Mouse (Mus musculus) midbrain, embryonic 10.5 days (tissue): Measurements from ENCODE around the gene Klhdc4. TPM values are rescaled to one million over a fixed set of nuclear protein-coding genes. Genes with fewer than 3 reads are reported as not detected.

Experiments
- DNase-seq: peaks from one replicate; pipeline ENCODE4 v3.0.0-alpha.2; 2017; ENCODE audit warnings: low spot score
- H3K27ac ChIP-seq: fragments of 300-500 bp; sonication (generic); replicated peaks from 2 replicates; pipeline ENCODE4 v1.5.1; 2016; ENCODE audit warnings: mild to moderate bottlenecking
- H3K27me3 ChIP-seq: fragments of 300-500 bp; sonication (generic); 2 replicates; pipeline ENCODE4 v1.6.1; 2016; ENCODE audit warnings: low read depth, mild to moderate bottlenecking; ENCODE audit not compliant: poor library complexity, severe bottlenecking
- H3K36me3 ChIP-seq: fragments of 300-500 bp; sonication (generic); 2 replicates; pipeline ENCODE4 v1.6.1; 2016; ENCODE audit warnings: mild to moderate bottlenecking, moderate library complexity
- H3K4me1 ChIP-seq: fragments of 300-500 bp; sonication (generic); 2 replicates; pipeline ENCODE4 v1.6.1; 2016
- H3K4me3 ChIP-seq: fragments of 300-500 bp; sonication (generic); 2 replicates; pipeline ENCODE4 v1.5.1; 2016; ENCODE audit warnings: mild to moderate bottlenecking, moderate library complexity
- H3K9me3 ChIP-seq: fragments of 300-500 bp; sonication (generic); replicated peaks from 2 replicates; pipeline ENCODE4 v1.6.1; 2016; ENCODE audit warnings: mild to moderate bottlenecking
- WGBS: fragments of 180-500 bp; shearing (Covaris S2); methylation state at CpG from one replicate; pipeline ENCODE4 v1.1.7; 2016; 5-methylcytosine and 5-hydroxymethylcytosine counted together
- polyA plus RNA-seq: library from polyadenylated mRNA; unstranded; fragments of >200 nt; fragmentation: Nextera tagmentation; extraction: Ambion mirVana; gene quantifications from 2 replicates; pipeline ENCODE4 v1.2.1, GENCODE M21; 2016

The Klhdc4 gene
- 62.1 and 64.1 TPM in 2 replicates for polyA plus RNA-seq

- DNase-seq = peak; percentile 90
- peak within 1 kb of the TSS; percentile 89 for H3K27ac ChIP-seq
- WGBS = under 1% methylated on average over 68 of the region's 68 CpGs
- peaks cover 21% of the 10 kb centered on the region for H3K4me1 ChIP-seq
- no peaks in the 10 kb centered on the region; the same call in 1 of the 2 replicates for H3K27me3 ChIP-seq
- H3K4me3 ChIP-seq = peak within 1 kb of the TSS; percentile 78
- peaks cover 6% of the 10 kb centered on the region for H3K36me3 ChIP-seq
- H3K9me3 ChIP-seq = no peaks in the 10 kb centered on the region
Observed at GRCm38 (mm10) chr8:121829048-121829776, at the start of gene Klhdc4. Klhdc4 (minus strand) TSS chr8:121829569.

GRCm38 (mm10) chr8:121877828-121878480, 48.6 kb upstream of the Klhdc4 start:
- Histone ChIP-seq H3K27ac (no peak overlapping the region; the same call in 1 of the 2 replicates), H3K36me3 (peaks cover 27% of the 10 kb centered on the region), H3K27me3 (0 out of 2 replicates have a peak, but pooled peaks cover 2% of the 10 kb centered on the region), H3K9me3 (no peaks in the 10 kb centered on the region), H3K4me1 (peaks cover 5% of the 10 kb centered on the region), H3K4me3 (no peak overlapping the region)
- DNase-seq = no peak
- 94% methylated on average over 7 of the region's 7 CpGs for WGBS

DNA sequence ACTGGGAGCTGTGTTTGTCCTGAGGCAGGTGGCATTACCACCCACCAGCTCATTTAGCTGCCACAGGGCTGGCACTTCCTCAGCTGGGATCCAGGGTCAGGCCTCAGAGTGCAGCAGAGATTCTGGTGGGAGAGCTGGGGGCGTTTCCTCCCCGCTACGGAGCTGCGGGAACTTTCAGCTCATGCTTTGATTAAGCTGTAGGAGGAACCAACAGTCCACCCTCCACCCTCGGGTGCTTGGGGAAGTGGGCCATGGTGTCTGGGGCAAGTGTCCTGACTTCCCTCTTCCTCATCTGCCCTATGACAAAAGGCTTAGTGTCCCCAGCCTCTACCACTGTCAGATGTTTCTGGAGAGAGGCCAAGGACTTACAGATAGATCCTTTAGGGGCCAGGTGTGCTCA, 47.8 kb upstream of the Klhdc4 start:
- H3K27ac ChIP-seq = no peak overlapping the region; the same call in 1 of the 2 replicates
- H3K4me1 ChIP-seq = peaks cover 11% of the 10 kb centered on the region

GRCm38 (mm10) chr8:121875517-121875916, 46.1 kb upstream of the Klhdc4 start:
- Histone ChIP-seq H3K9me3 (no peaks in the 10 kb centered on the region), H3K4me1 (peaks cover 15% of the 10 kb centered on the region), H3K4me3 (no peak overlapping the region), H3K27me3 (peaks cover 7% of the 10 kb centered on the region; the same call in 1 of the 2 replicates), H3K27ac (no peak overlapping the region), H3K36me3 (peaks cover 4% of the 10 kb centered on the region)
- no peak for DNase-seq
- WGBS = 89% methylated on average over 9 of the region's 9 CpGs

More for the DNA sequence above, 47.8 kb upstream of the Klhdc4 start:
- H3K27me3 ChIP-seq = peaks cover 7% of the 10 kb centered on the region; the same call in 1 of the 2 replicates
- WGBS = 79% methylated on average over 5 of the region's 5 CpGs
- no peak overlapping the region for H3K4me3 ChIP-seq
- H3K36me3 ChIP-seq = peaks cover 20% of the 10 kb centered on the region
- H3K9me3 ChIP-seq = no peaks in the 10 kb centered on the region
- no peak for DNase-seq

DNA sequence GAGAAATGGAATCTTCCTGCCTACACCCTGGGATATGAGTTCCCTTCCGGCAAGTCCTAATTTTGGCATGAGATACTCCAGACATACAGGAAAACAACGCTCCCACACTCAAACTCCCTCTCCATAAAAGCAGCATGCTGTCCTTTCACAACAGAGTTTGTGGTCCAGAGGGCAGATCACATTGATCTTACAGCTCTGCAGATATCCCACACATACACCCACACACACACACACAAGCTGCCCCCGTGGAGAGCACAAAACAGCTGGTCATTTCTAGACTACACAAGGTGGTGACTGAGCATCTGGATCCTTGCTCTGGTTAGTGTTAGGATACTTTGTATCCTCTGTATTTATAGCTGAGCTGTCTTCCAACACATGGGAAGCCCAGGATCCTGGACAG, 45.7 kb upstream of the Klhdc4 start:
- 92% methylated on average over 3 of the region's 3 CpGs for WGBS

DNA sequence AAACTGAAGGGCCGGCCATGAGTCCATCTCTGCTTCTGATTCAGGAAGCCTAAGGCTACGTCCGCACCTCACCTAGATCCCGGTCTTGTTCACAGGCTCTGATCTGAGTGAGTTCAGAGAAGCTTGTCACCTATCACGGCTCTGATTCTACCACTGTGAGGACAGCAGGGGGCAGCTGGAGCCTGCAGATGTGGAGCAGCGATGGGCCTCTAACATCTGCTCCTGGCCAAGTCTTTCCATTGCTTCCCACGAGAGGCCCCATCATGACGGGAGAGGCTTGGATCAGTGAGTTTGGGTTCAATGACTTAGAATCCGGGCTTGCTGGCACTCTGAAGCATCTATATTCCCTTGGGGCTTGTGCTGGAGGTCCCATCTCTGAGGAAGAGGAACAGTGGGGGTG, 44.7 kb upstream of the Klhdc4 start:
- peak; percentile 34 for DNase-seq
- Histone ChIP-seq H3K4me1 (peaks cover 18% of the 10 kb centered on the region), H3K27me3 (peaks cover 7% of the 10 kb centered on the region; the same call in 1 of the 2 replicates), H3K27ac (no peak overlapping the region), H3K4me3 (no peak overlapping the region), H3K36me3 (no peaks in the 10 kb centered on the region), H3K9me3 (no peaks in the 10 kb centered on the region)
- 75% methylated on average over 9 of the region's 9 CpGs for WGBS

More for the DNA sequence above, 45.7 kb upstream of the Klhdc4 start:
- peaks cover 7% of the 10 kb centered on the region; the same call in 1 of the 2 replicates for H3K27me3 ChIP-seq
- H3K9me3 ChIP-seq = no peaks in the 10 kb centered on the region
- H3K27ac ChIP-seq = no peak overlapping the region
- no peak overlapping the region for H3K4me3 ChIP-seq
- no peak for DNase-seq
- H3K4me1 ChIP-seq = peaks cover 15% of the 10 kb centered on the region
- peaks cover 1% of the 10 kb centered on the region; the same call in 1 of the 2 replicates for H3K36me3 ChIP-seq

DNA sequence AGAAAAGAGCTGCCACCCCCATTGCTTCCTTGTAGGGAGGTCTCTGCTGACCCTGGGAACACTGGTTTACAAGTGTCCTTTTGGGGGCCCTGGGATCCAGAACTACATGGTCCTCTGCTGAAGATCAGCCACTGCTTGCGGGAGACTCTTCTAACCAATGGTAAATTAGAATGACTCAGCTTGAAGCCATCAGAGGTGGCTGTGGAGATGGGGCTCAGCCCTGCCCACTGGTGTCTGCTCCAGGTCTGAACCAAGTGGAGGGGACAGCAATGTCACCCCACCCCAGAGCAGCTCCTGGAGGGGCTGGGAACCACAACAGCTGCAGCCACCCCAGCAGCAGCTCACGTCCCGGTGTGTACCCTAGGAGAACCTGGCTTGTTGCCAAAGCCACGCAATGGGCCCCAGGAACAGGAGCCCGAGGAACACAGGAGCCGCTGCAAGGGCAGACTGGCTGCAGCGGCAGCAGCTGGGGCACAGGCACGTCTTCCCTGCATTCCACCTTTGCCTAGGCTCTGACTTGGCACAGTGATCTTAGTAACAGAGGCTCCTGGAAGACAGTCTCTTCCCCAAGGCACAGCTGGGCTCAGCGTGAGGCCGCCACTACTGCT, 42.6 kb upstream of the Klhdc4 start:
- Histone ChIP-seq H3K36me3 (no peaks in the 10 kb centered on the region), H3K27ac (no peak overlapping the region), H3K27me3 (peaks cover 7% of the 10 kb centered on the region; the same call in 1 of the 2 replicates), H3K9me3 (no peaks in the 10 kb centered on the region), H3K4me1 (peaks cover 26% of the 10 kb centered on the region), H3K4me3 (no peak overlapping the region)
- 51% methylated on average over 10 of the region's 10 CpGs for WGBS
- DNase-seq = no peak

DNA sequence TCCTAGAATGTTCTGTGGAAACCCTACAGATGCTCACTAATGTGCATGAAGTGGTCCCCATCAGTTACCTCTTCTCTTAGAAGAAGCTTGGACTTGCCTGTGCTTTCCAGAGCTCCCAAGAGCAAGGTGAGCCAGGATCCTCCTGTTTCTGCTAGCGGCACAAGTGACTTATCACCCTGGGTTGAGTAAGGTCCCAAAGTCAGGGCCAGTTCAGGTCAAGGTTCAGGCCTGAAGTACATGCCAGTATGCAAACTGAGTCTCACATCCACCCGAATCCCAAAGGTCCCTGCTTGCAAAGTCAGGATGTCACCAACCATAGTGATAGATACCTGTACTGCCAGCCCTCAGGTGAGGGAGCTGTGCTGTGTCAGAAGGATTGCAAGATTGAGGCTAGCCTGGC, 40.8 kb upstream of the Klhdc4 start:
- WGBS = 90% methylated on average over 2 of the region's 2 CpGs
- Histone ChIP-seq H3K4me3 (no peak overlapping the region), H3K4me1 (peaks cover 26% of the 10 kb centered on the region), H3K27me3 (peaks cover 7% of the 10 kb centered on the region; the same call in 1 of the 2 replicates), H3K36me3 (no peaks in the 10 kb centered on the region), H3K9me3 (no peaks in the 10 kb centered on the region), H3K27ac (no peak overlapping the region)
- DNase-seq = no peak

- no peak for DNase-seq
- peaks cover 21% of the 10 kb centered on the region for H3K4me1 ChIP-seq
- no peak overlapping the region for H3K27ac ChIP-seq
- peaks cover 7% of the 10 kb centered on the region; the same call in 1 of the 2 replicates for H3K27me3 ChIP-seq
- no peak overlapping the region for H3K4me3 ChIP-seq
- no peaks in the 10 kb centered on the region for H3K9me3 ChIP-seq
- 78% methylated on average over 7 of the region's 7 CpGs for WGBS
- no peaks in the 10 kb centered on the region for H3K36me3 ChIP-seq
Observed at GRCm38 (mm10) chr8:121868896-121869295, 39.5 kb upstream of the Klhdc4 start.

GRCm38 (mm10) chr8:121868196-121868595, 38.8 kb upstream of the Klhdc4 start:
- Histone ChIP-seq H3K36me3 (no peaks in the 10 kb centered on the region), H3K27ac (no peak overlapping the region), H3K9me3 (no peaks in the 10 kb centered on the region), H3K4me3 (no peak overlapping the region), H3K27me3 (peaks cover 7% of the 10 kb centered on the region; the same call in 1 of the 2 replicates), H3K4me1 (peaks cover 21% of the 10 kb centered on the region)
- WGBS = 91% methylated on average over 5 of the region's 5 CpGs
- DNase-seq = no peak

GRCm38 (mm10) chr8:121865356-121865755, 36.0 kb upstream of the Klhdc4 start:
- Histone ChIP-seq H3K4me1 (peaks cover 14% of the 10 kb centered on the region; the same call in 1 of the 2 replicates), H3K27ac (no peak overlapping the region), H3K36me3 (no peaks in the 10 kb centered on the region), H3K4me3 (no peak overlapping the region), H3K27me3 (no peaks in the 10 kb centered on the region), H3K9me3 (no peaks in the 10 kb centered on the region)
- WGBS = 84% methylated on average over 8 of the region's 8 CpGs
- DNase-seq = no peak

GRCm38 (mm10) chr8:121861806-121862548, 32.6 kb upstream of the Klhdc4 start:
- WGBS = 82% methylated on average over 12 of the region's 12 CpGs
- Histone ChIP-seq H3K4me3 (no peak overlapping the region), H3K36me3 (no peaks in the 10 kb centered on the region), H3K27ac (no peak overlapping the region; the same call in 1 of the 2 replicates), H3K4me1 (peaks cover 11% of the 10 kb centered on the region), H3K9me3 (no peaks in the 10 kb centered on the region), H3K27me3 (no peaks in the 10 kb centered on the region)
- DNase-seq = no peak
